ENCODE assay signal across 20 mouse cellular contexts in the genomic region with DNA sequence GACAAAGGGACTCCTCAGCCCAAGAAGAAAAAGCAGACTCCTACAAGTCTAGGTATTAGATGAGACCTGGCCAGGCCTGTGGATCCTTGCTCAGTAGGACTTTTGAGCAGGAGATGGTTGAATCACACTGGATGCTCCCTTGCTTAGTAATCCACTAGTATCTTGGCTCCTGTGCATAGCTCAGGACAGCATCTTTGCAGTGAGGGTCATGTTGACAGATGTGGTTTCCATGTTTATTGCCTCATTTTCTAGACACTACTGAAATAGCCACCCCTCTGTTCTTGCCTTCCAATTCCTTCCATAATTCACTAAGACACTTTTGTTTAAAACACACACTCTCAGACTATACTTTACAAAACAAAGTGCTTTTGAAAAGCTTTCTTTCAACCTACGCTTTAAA.
"Had no signal": no experiment of that assay in that cellular context is flagged by ENCODE, and none has a peak within 500 bp of the region (broad histone marks: within the 10 kb centered on the region; RNA-seq: fewer than 3 reads in every experiment).

No protein-coding gene starts in this region.

- DNase-seq: gastrocnemius, postnatal 14 days; gastrocnemius, postnatal 36 days; heart, adult 2 months; heart, postnatal 10 days; kidney, adult 11 months; kidney, postnatal 14 days; kidney, postnatal 4 days; layer of hippocampus, postnatal 36 days; left cerebral cortex, postnatal 4 days had no signal

- H3K27me3 ChIP-seq: heart, embryonic 13.5 days; heart, embryonic 15.5 days; hindbrain, embryonic 13.5 days; hindbrain, embryonic 15.5 days; kidney, embryonic 15.5 days; limb, embryonic 13.5 days; limb, embryonic 15.5 days; liver, embryonic 12.5 days had no signal

- H3K27ac ChIP-seq: heart, adult 2 months; heart, embryonic 13.5 days; heart, embryonic 15.5 days; hindbrain, embryonic 13.5 days; hindbrain, embryonic 15.5 days; hindbrain, postnatal 0 days; kidney, embryonic 15.5 days; kidney, postnatal 0 days; layer of hippocampus, adult 2 months; limb, embryonic 13.5 days; limb, embryonic 15.5 days; liver, embryonic 12.5 days had no signal

- H3K36me3 ChIP-seq: heart, embryonic 13.5 days; heart, embryonic 15.5 days; hindbrain, embryonic 13.5 days; hindbrain, embryonic 15.5 days; kidney, embryonic 15.5 days; limb, embryonic 13.5 days; limb, embryonic 15.5 days; liver, embryonic 12.5 days had no signal

- H3K4me1 ChIP-seq: hindbrain, embryonic 13.5 days; hindbrain, embryonic 15.5 days; limb, embryonic 15.5 days; liver, embryonic 12.5 days had no signal

- H3K4me3 ChIP-seq: heart, adult 2 months; heart, embryonic 13.5 days; heart, embryonic 15.5 days; hindbrain, embryonic 13.5 days; hindbrain, embryonic 15.5 days; kidney, embryonic 15.5 days; layer of hippocampus, adult 2 months; limb, embryonic 13.5 days; limb, embryonic 15.5 days; liver, embryonic 12.5 days had no signal
